8 mouse cellular contexts compared by ENCODE assay signal in genomic region chr19:5085145-5085863, GRCm38 (mm10). TPM values are rescaled to one million over a fixed set of nuclear protein-coding genes. Genes with fewer than 3 reads are reported as not detected.
DNase-seq lines count a peak whose midpoint lies in the region; ATAC-seq and TF ChIP-seq lines count a peak whose summit lies in the region.

Gene Tmem151a (minus strand): TSS chr19:5085531.

- under 1% methylated on average over 50 of the region's 69 CpGs for WGBS in heart, embryonic 13.5 days
- under 1% methylated on average over 66 of the region's 69 CpGs for WGBS in kidney, adult 2 months
- WGBS in limb, embryonic 15.5 days, result under 1% methylated on average over 64 of the region's 69 CpGs
- WGBS in neural tube, embryonic 14.5 days, result 2% methylated on average over 65 of the region's 69 CpGs

- TF ChIP-seq CTCF in kidney, adult 2 months (conservative IDR thresholded peaks at IDR 0.05; ENCODE audit: insufficient read depth, insufficient read length, low read depth, low read length), result no peak

- H3K9ac ChIP-seq in heart, embryonic 13.5 days, result peak within 1 kb of the TSS; percentile 78
- H3K9ac ChIP-seq in limb, embryonic 15.5 days, result no peak within 1 kb of the TSS
- peak within 1 kb of the TSS; percentile 65 for H3K9ac ChIP-seq in neural tube, embryonic 14.5 days (replicated peaks; ENCODE audit: low read depth, low read length)

- H3K27me3 ChIP-seq in heart, embryonic 13.5 days (replicated peaks), result peaks cover 66% of the 10 kb centered on the region
- no peaks in the 10 kb centered on the region for H3K27me3 ChIP-seq in kidney, adult 2 months (replicated peaks; ENCODE audit: control insufficient read depth, insufficient read depth, low read length)
- H3K27me3 ChIP-seq in limb, embryonic 15.5 days, result peaks cover 63% of the 10 kb centered on the region
- H3K27me3 ChIP-seq in neural tube, embryonic 14.5 days (ENCODE audit: control insufficient read depth, insufficient read depth, low read length), result peaks cover 39% of the 10 kb centered on the region

- no peak for DNase-seq in heart, adult 8-10 months (ENCODE audit: low spot score)
- DNase-seq in adrenal gland, postnatal 14 days, result peak; percentile 73
- DNase-seq in kidney, adult 2 months, result peak; percentile 60
- no peak for DNase-seq in B cell, adult 2 months

- peak within 1 kb of the TSS; percentile 62 for H3K4me3 ChIP-seq in heart, embryonic 13.5 days
- peak within 1 kb of the TSS; percentile 55 for H3K4me3 ChIP-seq in kidney, adult 2 months (ENCODE audit: insufficient read depth, low read depth, low read length)
- peak within 1 kb of the TSS; percentile 45 for H3K4me3 ChIP-seq in limb, embryonic 15.5 days
- H3K4me3 ChIP-seq in neural tube, embryonic 14.5 days (ENCODE audit: low read depth, low read length), result peak within 1 kb of the TSS; percentile 53

- H3K4me1 ChIP-seq in heart, embryonic 13.5 days, result peaks cover 27% of the 10 kb centered on the region
- peaks cover 13% of the 10 kb centered on the region for H3K4me1 ChIP-seq in kidney, adult 2 months (ENCODE audit: control insufficient read depth, insufficient read depth, low read length)
- H3K4me1 ChIP-seq in limb, embryonic 15.5 days, result peaks cover 29% of the 10 kb centered on the region
- peaks cover 11% of the 10 kb centered on the region for H3K4me1 ChIP-seq in neural tube, embryonic 14.5 days (ENCODE audit: control insufficient read depth, insufficient read depth, low read length)

- no peak for TF ChIP-seq POLR2A in kidney, adult 2 months (IDR thresholded peaks at IDR 0.05; ENCODE audit: low read depth, low read length)

- H3K9me3 ChIP-seq in heart, embryonic 13.5 days, result no peaks in the 10 kb centered on the region
- H3K9me3 ChIP-seq in limb, embryonic 15.5 days, result no peaks in the 10 kb centered on the region
- no peaks in the 10 kb centered on the region for H3K9me3 ChIP-seq in neural tube, embryonic 14.5 days (ENCODE audit: control insufficient read depth, low read length)

- peaks cover 9% of the 10 kb centered on the region for H3K36me3 ChIP-seq in heart, embryonic 13.5 days
- no peaks in the 10 kb centered on the region for H3K36me3 ChIP-seq in kidney, adult 2 months (ENCODE audit: control insufficient read depth, insufficient read depth, low read length)
- peaks cover 1% of the 10 kb centered on the region for H3K36me3 ChIP-seq in limb, embryonic 15.5 days
- H3K36me3 ChIP-seq in neural tube, embryonic 14.5 days (ENCODE audit: control insufficient read depth, insufficient read depth, low read length), result peaks cover 3% of the 10 kb centered on the region; the same call in 1 of the 2 replicates

- no peak within 1 kb of the TSS; the same call in 1 of the 2 replicates for H3K27ac ChIP-seq in heart, embryonic 13.5 days (replicated peaks)
- H3K27ac ChIP-seq in kidney, adult 2 months (ENCODE audit: insufficient read depth, low read depth, low read length), result peak within 1 kb of the TSS; percentile 43; the same call in 1 of the 2 replicates
- no peak within 1 kb of the TSS for H3K27ac ChIP-seq in limb, embryonic 15.5 days
- H3K27ac ChIP-seq in neural tube, embryonic 14.5 days (ENCODE audit: low read depth, low read length), result no peak within 1 kb of the TSS

- peak within 1 kb of the TSS; percentile 89 for H3K4me2 ChIP-seq in heart, embryonic 13.5 days
- H3K4me2 ChIP-seq in limb, embryonic 15.5 days, result peak within 1 kb of the TSS; percentile 77
- peak within 1 kb of the TSS; percentile 67 for H3K4me2 ChIP-seq in neural tube, embryonic 14.5 days (ENCODE audit: low read depth, low read length)

- no peak for ATAC-seq in heart, embryonic 13.5 days (ENCODE audit: extremely low read depth, insufficient number of reproducible peaks, low FRiP score, low TSS enrichment)
- ATAC-seq in erythroid progenitor cell, adult 5-6 weeks (replicated peaks; ENCODE audit: low FRiP score, poor library complexity, severe bottlenecking), result peak; percentile 58
- no peak for ATAC-seq in limb, embryonic 15.5 days (ENCODE audit: insufficient number of reproducible peaks, low FRiP score, low TSS enrichment, low read depth)
- ATAC-seq in neural tube, embryonic 14.5 days (ENCODE audit: low read depth), result no peak

RNA-seq across cellular contexts. Expression of gene Tmem151a, which starts in this region (rescaled TPM):
- polyA plus RNA-seq in heart, embryonic 13.5 days (2015; fragmentation: Nextera tagmentation; extraction: Ambion mirVana), result 3.5 and 4.8 TPM in 2 replicates
- total RNA-seq in heart, adult 8-10 months (2022), result 1 to 10 TPM; 2.1 to 3.9 (median 3.2) TPM
- total RNA-seq in adrenal gland, postnatal 14 days (2021), result 2.0 and 2.5 TPM in 2 replicates
- not detected in 2 replicates for total RNA-seq in erythroid progenitor cell, adult 5-6 weeks (2015; ENCODE audit: low replicate concordance)
- total RNA-seq in erythroid progenitor cell, adult 5-6 weeks (2017; ENCODE audit: low replicate concordance), result not detected in 2 replicates
- 4.9 and 5.6 TPM in 2 replicates for polyA plus RNA-seq in kidney, adult 2 months (2012; rRNA removed)
- polyA plus RNA-seq in limb, embryonic 15.5 days (2015; fragmentation: Nextera tagmentation; extraction: Ambion mirVana), result 1.0 and 2.2 TPM in 2 replicates
- 19.8 and 23.7 TPM in 2 replicates for polyA plus RNA-seq in neural tube, embryonic 14.5 days (2014; fragmentation: Nextera tagmentation; extraction: Ambion mirVana)

Comparison
In these comparisons a context has a peak if more than half of its experiments do, and no peak if none do; other contexts are left out.
1. Peak in ATAC-seq in erythroid progenitor cell, adult 5-6 weeks; RNA of the gene not detected or under 1 TPM.
2. DNase-seq: peak in adrenal gland, postnatal 14 days (single experiment) and kidney, adult 2 months (single experiment); none in heart, adult 8-10 months (single experiment) and B cell, adult 2 months (0 of 2).
3. Peak in every context shown above with its lines, with median percentiles within 50 percentile points of each other: H3K4me2 ChIP-seq and H3K4me3 ChIP-seq.